Mouse (Mus musculus): Measurements from ENCODE around the gene Rgr. TPM values are rescaled to one million over a fixed set of nuclear protein-coding genes. Genes with fewer than 3 reads are reported as not detected.
"Not testable (repeated sequence)": the region's sequence is repeated elsewhere in the genome, so short reads cannot be mapped to it uniquely, and the experiment has no call there.

Gene Rgr
- total RNA-seq, 2 experiments from 2014 or later: not detected

DNA sequence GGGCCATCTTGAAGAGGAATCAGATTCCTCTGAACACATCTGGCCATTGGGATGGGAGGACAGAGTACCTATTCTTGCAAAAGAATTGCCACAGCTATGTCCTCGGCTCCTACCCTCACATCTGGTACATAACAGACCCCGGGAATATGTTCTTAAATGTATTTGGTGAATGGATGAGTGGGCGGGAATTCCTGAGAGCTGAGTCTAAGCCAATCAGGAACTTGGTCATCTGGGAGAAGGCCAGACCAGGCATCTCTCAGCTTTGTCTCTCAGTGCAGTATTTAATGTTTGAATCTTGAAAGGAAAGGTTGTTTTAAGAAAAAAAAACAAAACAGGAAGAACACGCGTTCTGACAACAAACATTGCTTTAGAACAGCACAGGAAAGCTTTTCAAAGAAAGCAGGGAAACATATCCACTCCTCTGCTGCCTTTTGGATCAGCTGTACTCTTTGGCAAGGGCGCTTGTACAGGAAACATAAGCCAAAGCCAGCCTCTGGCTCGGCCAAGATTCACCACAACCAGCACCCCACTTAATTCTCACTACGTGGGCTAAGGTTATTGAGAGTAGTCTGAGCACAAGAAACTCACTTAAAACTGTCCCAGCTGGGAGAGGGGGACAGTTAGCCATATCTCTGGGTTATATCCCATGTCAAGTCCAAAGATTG lies 45.2 kb downstream of the Rgr start:
- DNase-seq (ENCODE audit: low spot score in 2 of 2): no peak

DNA sequence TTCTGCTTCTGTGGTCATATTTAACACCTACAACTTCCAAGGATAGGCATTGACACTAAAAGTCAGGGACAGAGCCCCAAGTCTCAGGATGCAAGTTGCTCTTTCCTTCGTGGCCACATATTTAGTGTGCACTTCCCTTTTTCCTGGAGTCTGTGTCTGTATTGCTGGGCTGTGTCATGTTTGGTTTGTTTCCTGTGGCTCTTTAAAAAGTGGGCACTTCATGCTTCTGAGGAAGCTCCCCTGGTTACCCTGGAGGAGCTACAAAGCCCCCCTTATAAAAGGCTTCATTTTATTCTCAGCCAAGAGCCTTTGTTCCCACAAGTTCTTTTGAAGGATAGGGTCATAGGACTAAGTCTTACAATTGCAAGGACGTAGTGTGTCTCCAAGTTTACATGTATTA lies 45.9 kb downstream of the Rgr start:
- no peak for DNase-seq (ENCODE audit: low spot score in 2 of 2)

DNA sequence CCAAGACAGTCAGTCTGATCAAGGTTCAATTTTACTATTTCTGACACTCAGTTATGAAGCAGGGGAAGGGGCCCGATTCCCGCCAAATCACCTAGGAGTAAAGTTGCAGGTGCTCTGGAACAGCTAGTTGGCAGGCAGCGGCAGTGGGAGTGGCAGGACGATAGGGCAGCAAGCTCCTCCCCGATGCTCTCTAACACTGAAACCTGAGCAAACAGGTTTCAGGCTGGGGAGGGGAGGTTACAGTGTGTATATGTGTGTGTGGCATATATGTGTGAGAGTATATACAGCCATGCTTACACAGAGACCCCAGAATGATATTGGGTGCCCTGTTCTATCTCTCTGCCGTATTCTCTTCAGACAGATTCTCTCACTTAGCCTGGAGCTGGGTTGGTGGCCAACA lies 48.0 kb downstream of the Rgr start:
- DNase-seq (ENCODE audit: low spot score in 2 of 2): not testable (repeated sequence)

DNA sequence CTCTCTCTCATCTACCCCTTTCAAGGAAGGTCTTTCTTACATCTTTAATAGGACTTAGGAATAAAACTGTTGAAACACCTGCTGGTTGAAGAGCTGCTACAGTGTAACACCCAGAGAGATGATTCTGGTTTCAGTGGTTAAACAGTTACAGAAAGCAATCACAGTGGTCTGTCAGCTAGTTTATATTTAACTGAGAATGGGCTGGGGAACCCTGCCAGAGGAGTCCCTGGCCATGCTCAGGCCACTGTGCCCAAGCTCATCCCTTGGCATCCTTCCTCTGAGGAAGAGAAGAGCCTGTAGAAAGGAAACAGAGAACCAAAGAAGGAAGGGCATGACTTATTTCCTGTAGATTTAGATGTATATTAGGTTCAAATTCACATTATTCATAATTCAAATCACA lies 59.0 kb downstream of the Rgr start:
- DNase-seq (ENCODE audit: low spot score in 2 of 2): no peak

DNA sequence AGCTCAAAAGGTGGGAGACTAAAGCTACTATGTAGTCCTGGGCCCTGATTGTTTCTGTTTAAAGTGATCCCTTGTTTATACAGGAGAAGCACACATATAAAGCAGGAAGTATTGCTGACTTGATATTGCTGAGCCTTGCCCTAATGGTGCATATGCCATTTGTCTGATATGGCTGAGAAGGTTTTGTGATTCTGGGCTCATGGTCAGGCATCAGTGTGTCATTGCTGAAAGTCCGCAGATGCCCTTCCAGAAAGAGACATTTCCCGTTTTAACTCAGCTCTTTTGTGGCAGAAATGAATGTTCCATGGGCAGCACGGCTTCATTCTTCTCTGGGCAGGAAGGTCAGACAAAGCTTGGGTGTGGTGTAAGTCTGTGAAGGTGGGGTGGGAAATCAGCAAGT lies 63.1 kb downstream of the Rgr start:
- no peak for DNase-seq (ENCODE audit: low spot score in 2 of 2)

Other genes starting within 250 kb of the Rgr start
- gene Ccser2, start 80.2 kb downstream of the Rgr start, total RNA-seq (2021): 10 to 100 TPM; 28.4 to 45.5 TPM
- not detected for gene Lrit1, start 5.9 kb upstream of the Rgr start, total RNA-seq (2021)
- gene Lrit2, start 19.0 kb upstream of the Rgr start, total RNA-seq (2021): not detected
- gene Cdhr1, start 49.4 kb upstream of the Rgr start, total RNA-seq (2021): not detected
- under 1 TPM in 1 of 2 experiments, not detected in 1; 0.83 TPM for gene 2610528A11Rik, start 65.1 kb upstream of the Rgr start, total RNA-seq (2021)
- gene Ghitm, start 86.3 kb upstream of the Rgr start, total RNA-seq (2021): 100 to 1,000 TPM; 776 to 801 TPM